Mouse (Mus musculus) intestine, postnatal 0 days (tissue): ENCODE measurements around the gene Cdkn1c. TPM values are rescaled to one million over a fixed set of nuclear protein-coding genes. Genes with fewer than 3 reads are reported as not detected.

ENCODE experiments used
- ATAC-seq: fragments of 200-750 bp; cut with Nextera tagmentation; 2 replicates; pipeline ENCODE4 v1.8.0; 2017; ENCODE audit warnings: mild to moderate bottlenecking, moderate TSS enrichment, moderate library complexity
- H3K27ac ChIP-seq: fragments of 300-500 bp; sonication (generic); 2 replicates; pipeline ENCODE4 v1.5.1; 2014; ENCODE audit warnings: mild to moderate bottlenecking, low read depth, low read length, moderate library complexity
- H3K27me3 ChIP-seq: fragments of 300-500 bp; sonication (generic); replicated peaks from 2 replicates; pipeline ENCODE4 v1.6.1; 2014; ENCODE audit warnings: low read length, mixed read lengths; ENCODE audit not compliant: control insufficient read depth, insufficient read depth
- H3K36me3 ChIP-seq: fragments of 300-500 bp; sonication (generic); 2 replicates; pipeline ENCODE4 v1.6.1; 2014; ENCODE audit warnings: mild to moderate bottlenecking, moderate library complexity; ENCODE audit not compliant: control insufficient read depth, insufficient read depth
- H3K4me1 ChIP-seq: fragments of 300-500 bp; sonication (generic); replicated peaks from 2 replicates; pipeline ENCODE4 v1.6.1; 2014; ENCODE audit warnings: antibody characterized with exemption, low read length, mixed read lengths; ENCODE audit not compliant: control insufficient read depth, insufficient read depth
- H3K4me2 ChIP-seq: fragments of 300-500 bp; sonication (generic); replicated peaks from 2 replicates; pipeline ENCODE4 v1.6.1; 2014; ENCODE audit warnings: low read depth, mild to moderate bottlenecking, moderate library complexity
- H3K4me3 ChIP-seq: fragments of 300-500 bp; sonication (generic); 2 replicates; pipeline ENCODE4 v1.5.1; 2014; ENCODE audit warnings: low read depth, low read length
- H3K9ac ChIP-seq: fragments of 300-500 bp; sonication (generic); 2 replicates; pipeline ENCODE4 v1.6.1; 2014; ENCODE audit warnings: mild to moderate bottlenecking, low read depth, low read length
- H3K9me3 ChIP-seq: fragments of 300-500 bp; sonication (generic); 2 replicates; pipeline ENCODE4 v1.6.1; 2016; ENCODE audit warnings: mixed run types; ENCODE audit not compliant: control insufficient read depth
- CTCF ChIP-seq: sonication (generic); IDR thresholded peaks from 2 replicates; pipeline ENCODE4 v1.5.1; 2016; ENCODE audit warnings: low read depth, mild to moderate bottlenecking, control low read depth, antibody characterized with exemption, moderate library complexity
- WGBS: fragments of 180-500 bp; shearing (Covaris S2); extraction: QIAGEN DNeasy Blood & Tissue Kit; methylation state at CpG from one replicate; pipeline ENCODE4 v1.1.7; 2014; 5-methylcytosine and 5-hydroxymethylcytosine counted together
- polyA plus RNA-seq: library from polyadenylated mRNA; unstranded; fragments of >200 nt; fragmentation: Nextera tagmentation; extraction: Ambion mirVana; gene quantifications from 2 replicates; pipeline ENCODE4 v1.2.1, GENCODE M21; 2015

Cdkn1c gene
- polyA plus RNA-seq, 1 experiment from 2014 or later, result 615 TPM

DNA sequence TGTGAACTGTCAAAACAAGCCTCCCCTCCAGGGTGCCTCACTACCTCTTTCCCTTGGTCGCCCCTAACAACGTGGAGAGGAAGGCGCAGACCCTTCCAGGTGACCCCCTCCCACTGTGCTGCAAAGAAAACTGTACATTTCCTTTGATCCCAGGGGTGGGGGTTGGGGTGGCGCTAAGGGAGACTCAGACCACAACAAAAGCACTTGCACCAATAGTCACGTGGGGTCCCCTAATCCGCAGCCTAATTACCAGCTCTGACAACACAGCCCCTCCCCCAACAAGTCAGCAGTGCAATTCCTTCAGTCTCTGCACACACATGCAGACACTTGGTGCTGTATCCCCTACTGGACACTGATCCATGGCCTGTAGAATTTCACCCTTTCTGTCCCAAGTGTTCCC is 6.9 kb upstream of the Cdkn1c start:
- Histone ChIP-seq H3K4me3 (no peak overlapping the region), H3K27me3 (no peaks in the 10 kb centered on the region), H3K4me2 (no peak overlapping the region), H3K27ac (no peak overlapping the region), H3K9ac (no peak overlapping the region), H3K4me1 (peaks cover 3% of the 10 kb centered on the region; the same call in 1 of the 2 replicates), H3K9me3 (no peaks in the 10 kb centered on the region), H3K36me3 (no peaks in the 10 kb centered on the region)
- no peak for ATAC-seq
- TF ChIP-seq CTCF, result no peak
- WGBS, result 34% methylated on average over 6 of the region's 6 CpGs

DNA sequence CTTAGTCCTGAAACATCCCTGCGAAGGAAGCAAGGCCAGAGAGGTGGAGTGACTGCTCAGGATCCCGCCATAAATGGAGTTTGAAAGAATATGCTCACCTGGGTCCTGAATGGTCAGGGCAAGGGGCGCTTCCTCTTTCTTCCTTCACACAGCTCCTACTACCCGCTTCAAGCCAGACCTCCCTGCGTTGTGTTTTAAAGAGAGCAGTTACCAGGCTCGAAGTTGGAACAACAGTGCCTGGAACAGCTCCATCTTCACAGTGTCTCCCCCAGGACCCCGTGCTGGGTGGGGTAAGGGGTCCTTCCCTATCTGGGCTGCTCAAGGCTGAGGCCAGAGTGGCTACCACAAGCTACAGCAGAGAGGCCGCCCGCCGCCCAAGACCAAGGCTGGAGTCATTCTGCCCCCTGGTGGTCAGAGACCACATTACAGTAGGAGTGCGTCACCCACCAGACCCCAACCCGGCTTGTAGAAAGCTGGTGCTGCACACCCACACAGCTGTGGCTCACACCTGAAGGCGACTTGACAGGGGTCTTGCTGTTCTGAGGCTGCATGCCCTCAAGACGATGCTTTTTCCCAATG is 5.3 kb upstream of the Cdkn1c start:
- Histone ChIP-seq H3K27ac (no peak overlapping the region), H3K9ac (no peak overlapping the region), H3K27me3 (no peaks in the 10 kb centered on the region), H3K4me1 (peaks cover 3% of the 10 kb centered on the region; the same call in 1 of the 2 replicates), H3K9me3 (no peaks in the 10 kb centered on the region), H3K4me2 (no peak overlapping the region), H3K4me3 (no peak overlapping the region), H3K36me3 (no peaks in the 10 kb centered on the region)
- ATAC-seq, result peak; percentile 19; the same call in 1 of the 2 replicates
- TF ChIP-seq CTCF, result peak; percentile 97
- 40% methylated on average over 14 of the region's 14 CpGs for WGBS

DNA sequence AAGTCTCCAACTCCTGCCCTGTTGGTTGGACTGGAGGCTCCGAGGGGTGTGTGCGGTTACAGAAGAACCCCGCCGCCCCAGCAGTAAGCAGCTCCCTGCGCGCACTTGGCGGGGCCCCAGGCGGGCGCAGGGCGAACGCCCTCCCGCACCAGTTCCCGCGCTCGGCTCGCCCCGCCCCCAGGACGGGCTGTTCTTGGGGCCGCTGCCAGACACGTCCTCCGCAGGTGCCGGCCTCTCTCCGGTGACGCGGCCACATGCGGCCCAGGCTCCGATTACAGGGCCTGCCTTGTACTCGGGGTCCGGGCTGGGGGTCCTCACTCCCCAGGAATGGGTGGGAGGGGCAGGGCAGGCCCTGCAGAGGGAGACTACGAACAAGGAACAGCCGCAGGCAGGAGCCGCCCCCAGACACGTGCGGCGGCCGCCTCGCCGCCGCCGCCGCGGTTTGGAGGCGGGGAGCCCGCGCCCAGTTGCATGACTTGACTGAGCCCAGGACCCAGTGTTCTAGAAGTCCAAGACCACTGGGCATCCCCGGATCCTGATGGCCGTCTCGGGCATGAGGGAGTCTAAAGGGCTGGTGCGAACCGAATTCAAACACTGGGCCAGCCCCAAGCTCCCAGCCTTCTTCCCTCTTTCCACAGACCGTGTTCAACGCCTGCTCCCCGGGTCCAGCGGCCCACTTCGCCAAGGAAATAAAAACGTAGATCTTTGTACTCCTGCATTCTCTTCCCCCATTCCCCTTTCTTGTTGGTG is 4.1 kb upstream of the Cdkn1c start:
- Histone ChIP-seq H3K9me3 (peaks cover 6% of the 10 kb centered on the region; the same call in 1 of the 2 replicates), H3K4me1 (peaks cover 3% of the 10 kb centered on the region; the same call in 1 of the 2 replicates), H3K4me3 (peak overlapping the region; percentile 25), H3K9ac (peak overlapping the region; percentile 37), H3K36me3 (no peaks in the 10 kb centered on the region), H3K4me2 (peak overlapping the region; percentile 81), H3K27me3 (no peaks in the 10 kb centered on the region), H3K27ac (no peak overlapping the region)
- TF ChIP-seq CTCF, result no peak
- 17% methylated on average over 56 of the region's 56 CpGs for WGBS
- peak; percentile 18 for ATAC-seq

DNA sequence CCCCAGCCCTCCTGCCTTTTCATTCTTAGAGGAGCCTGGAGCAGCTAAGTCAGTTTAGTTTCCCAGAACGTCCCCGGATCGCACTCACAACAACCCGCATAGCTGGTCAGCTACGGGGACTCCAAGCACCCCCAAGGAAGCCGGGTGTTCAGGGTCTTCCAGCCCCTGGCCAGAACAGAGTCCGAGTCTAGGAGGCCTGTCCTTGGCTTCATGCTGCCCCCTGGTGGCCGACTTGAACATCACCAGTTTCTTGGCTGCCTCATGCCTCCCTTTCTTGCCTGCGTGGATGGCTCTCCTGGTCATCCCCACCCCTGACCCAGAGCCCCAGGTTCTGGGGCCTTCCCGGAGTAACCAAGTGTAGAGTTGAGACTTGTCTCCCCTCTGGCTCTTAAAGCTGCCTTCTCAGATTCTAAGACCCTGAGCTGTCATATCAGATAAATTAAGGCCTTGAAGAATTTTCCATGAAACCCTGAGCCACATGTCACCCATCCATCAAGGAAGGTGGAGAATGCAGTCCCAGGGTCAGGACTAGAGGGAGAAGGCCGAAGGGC is 3.1 kb upstream of the Cdkn1c start:
- Histone ChIP-seq H3K4me3 (no peak overlapping the region), H3K27me3 (no peaks in the 10 kb centered on the region), H3K4me2 (0 out of 2 replicates have a peak overlapping the region, but pooled peaks have one; percentile 4), H3K9me3 (peaks cover 12% of the 10 kb centered on the region; the same call in 1 of the 2 replicates), H3K36me3 (no peaks in the 10 kb centered on the region), H3K9ac (no peak overlapping the region), H3K4me1 (peaks cover 3% of the 10 kb centered on the region; the same call in 1 of the 2 replicates), H3K27ac (no peak overlapping the region)
- ATAC-seq, result no peak
- TF ChIP-seq CTCF, result peak; percentile 93
- 41% methylated on average over 11 of the region's 11 CpGs for WGBS

DNA sequence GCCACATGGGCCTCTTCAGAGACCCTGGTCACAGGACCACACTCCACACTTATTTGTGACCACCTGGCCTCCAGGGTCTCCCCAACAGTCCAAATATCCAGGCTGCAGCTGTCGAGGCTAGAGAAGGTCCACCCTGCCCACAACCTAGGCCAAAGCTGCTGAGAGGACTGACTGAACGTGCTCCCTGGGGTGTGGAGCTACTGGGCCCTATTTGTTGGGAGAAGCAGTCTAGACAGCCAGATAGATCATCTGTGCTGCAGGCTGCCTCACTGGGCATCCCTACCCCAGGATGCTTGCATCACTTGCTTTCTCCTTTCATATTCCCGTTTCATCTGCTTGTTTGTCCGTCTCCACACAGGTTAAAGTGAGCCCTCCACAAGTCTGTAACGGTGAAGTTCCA is 1.7 kb upstream of the Cdkn1c start:
- Histone ChIP-seq H3K27ac (no peak overlapping the region), H3K9ac (no peak overlapping the region), H3K4me1 (peaks cover 3% of the 10 kb centered on the region; the same call in 1 of the 2 replicates), H3K9me3 (peaks cover 13% of the 10 kb centered on the region; the same call in 1 of the 2 replicates), H3K4me3 (no peak overlapping the region), H3K4me2 (no peak overlapping the region), H3K36me3 (no peaks in the 10 kb centered on the region), H3K27me3 (no peaks in the 10 kb centered on the region)
- no peak for TF ChIP-seq CTCF
- 88% methylated on average over 5 of the region's 5 CpGs for WGBS
- ATAC-seq, result no peak

DNA sequence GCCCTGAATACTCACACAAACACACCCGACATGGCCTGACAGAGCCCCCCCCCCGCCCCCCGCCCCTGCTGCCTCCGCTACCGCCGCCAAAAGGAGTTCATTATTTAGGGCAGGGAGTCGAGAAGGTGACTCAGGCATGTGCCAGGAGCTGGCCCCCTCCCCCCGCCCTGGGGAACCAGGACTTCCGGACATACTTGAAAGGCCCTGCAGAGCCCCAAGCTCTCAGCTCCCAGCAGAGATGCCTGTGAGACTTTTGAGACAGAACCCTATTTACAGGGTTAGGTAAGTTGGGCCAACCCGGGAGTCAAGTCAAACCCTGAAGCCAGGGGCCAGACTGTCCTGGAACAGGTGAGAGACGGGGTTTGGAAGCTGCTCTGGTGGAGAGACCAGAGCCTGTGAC is 1.1 kb upstream of the Cdkn1c start:
- H3K4me1 ChIP-seq, result peaks cover 3% of the 10 kb centered on the region; the same call in 1 of the 2 replicates
- no peak for ATAC-seq
- H3K4me2 ChIP-seq, result peak overlapping the region; percentile 71; the same call in 1 of the 2 replicates
- H3K9ac ChIP-seq, result no peak overlapping the region
- no peak overlapping the region for H3K4me3 ChIP-seq
- H3K36me3 ChIP-seq, result no peaks in the 10 kb centered on the region
- peaks cover 13% of the 10 kb centered on the region; the same call in 1 of the 2 replicates for H3K9me3 ChIP-seq
- 53% methylated on average over 11 of the region's 11 CpGs for WGBS
- no peak overlapping the region for H3K27ac ChIP-seq
- no peaks in the 10 kb centered on the region for H3K27me3 ChIP-seq
- TF ChIP-seq CTCF, result no peak
